Mouse (Mus musculus) liver, embryonic 16.5 days (tissue): ENCODE measurements around the gene Mif. TPM values are rescaled to one million over a fixed set of nuclear protein-coding genes. Genes with fewer than 3 reads are reported as not detected.
"Not testable (repeated sequence)": the region's sequence is repeated elsewhere in the genome, so short reads cannot be mapped to it uniquely, and the experiment has no call there.

Experiments
- ATAC-seq: fragments of 200-750 bp; cut with Nextera tagmentation; 2 replicates; pipeline ENCODE4 v1.8.0; 2017; ENCODE audit warnings: low read depth, mild to moderate bottlenecking, moderate number of reproducible peaks, moderate library complexity
- H3K27ac ChIP-seq: fragments of 300-500 bp; sonication (generic); 2 replicates; pipeline ENCODE4 v1.5.1; 2014; ENCODE audit warnings: mild to moderate bottlenecking, low read length
- H3K27me3 ChIP-seq: fragments of 300-500 bp; sonication (generic); 2 replicates; pipeline ENCODE4 v1.6.1; 2014; ENCODE audit warnings: low read depth, low read length, mixed read lengths; ENCODE audit not compliant: control insufficient read depth, insufficient read depth
- H3K36me3 ChIP-seq: fragments of 300-500 bp; sonication (generic); 2 replicates; pipeline ENCODE4 v1.6.1; 2014; ENCODE audit warnings: mild to moderate bottlenecking; ENCODE audit not compliant: control insufficient read depth, insufficient read depth
- H3K4me1 ChIP-seq: fragments of 300-500 bp; sonication (generic); 2 replicates; pipeline ENCODE4 v1.6.1; 2014; ENCODE audit warnings: low read depth, low read length, mixed read lengths; ENCODE audit not compliant: control insufficient read depth
- H3K4me2 ChIP-seq: fragments of 300-500 bp; sonication (generic); 2 replicates; pipeline ENCODE4 v1.6.1; 2014; ENCODE audit warnings: low read depth, low read length, mixed read lengths
- H3K4me3 ChIP-seq: fragments of 300-500 bp; sonication (generic); 2 replicates; pipeline ENCODE4 v1.5.1; 2014; ENCODE audit warnings: low read depth, mild to moderate bottlenecking, low read length
- H3K9ac ChIP-seq: fragments of 300-500 bp; sonication (generic); 2 replicates; pipeline ENCODE4 v1.6.1; 2014; ENCODE audit warnings: low read depth, low read length
- H3K9me3 ChIP-seq: fragments of 300-500 bp; sonication (generic); replicated peaks from 2 replicates; pipeline ENCODE4 v1.6.1; 2016; ENCODE audit warnings: low read length; ENCODE audit not compliant: control insufficient read depth
- WGBS: fragments of 180-500 bp; shearing (Covaris S2); extraction: QIAGEN DNeasy Blood & Tissue Kit; methylation state at CpG from one replicate; pipeline ENCODE4 v1.1.7; 2014; ENCODE audit not compliant: insufficient replicate concordance; 5-methylcytosine and 5-hydroxymethylcytosine counted together
- polyA plus RNA-seq: library from polyadenylated mRNA; unstranded; fragments of >200 nt; fragmentation: Nextera tagmentation; extraction: Ambion mirVana; gene quantifications from 2 replicates; pipeline ENCODE4 v1.2.1, GENCODE M21; 2015

Gene Mif
- polyA plus RNA-seq, 1 experiment from 2014 or later, result 964 TPM

GRCm38 (mm10) chr10:75851681-75852080 lies 8.4 kb downstream of the Mif start:
- H3K36me3 ChIP-seq, result no peaks in the 10 kb centered on the region
- no peak overlapping the region for H3K4me3 ChIP-seq
- 51% methylated on average over 3 of the region's 3 CpGs for WGBS
- H3K4me1 ChIP-seq, result no peaks in the 10 kb centered on the region
- H3K4me2 ChIP-seq, result no peak overlapping the region
- no peak for ATAC-seq
- no peaks in the 10 kb centered on the region for H3K27me3 ChIP-seq
- H3K9ac ChIP-seq, result no peak overlapping the region
- H3K9me3 ChIP-seq, result no peaks in the 10 kb centered on the region
- no peak overlapping the region for H3K27ac ChIP-seq

GRCm38 (mm10) chr10:75851076-75851475 lies 9.0 kb downstream of the Mif start:
- Histone ChIP-seq H3K27ac (no peak overlapping the region), H3K27me3 (no peaks in the 10 kb centered on the region), H3K4me3 (no peak overlapping the region), H3K36me3 (no peaks in the 10 kb centered on the region), H3K4me2 (no peak overlapping the region), H3K4me1 (peaks cover 5% of the 10 kb centered on the region), H3K9me3 (no peaks in the 10 kb centered on the region), H3K9ac (no peak overlapping the region)
- WGBS, result 22% methylated on average over 6 of the region's 6 CpGs
- ATAC-seq, result no peak

GRCm38 (mm10) chr10:75848382-75848781 lies 11.7 kb downstream of the Mif start:
- Histone ChIP-seq H3K9ac (no peak overlapping the region), H3K4me1 (peaks cover 24% of the 10 kb centered on the region), H3K4me3 (no peak overlapping the region), H3K4me2 (no peak overlapping the region), H3K27me3 (no peaks in the 10 kb centered on the region), H3K27ac (no peak overlapping the region), H3K36me3 (no peaks in the 10 kb centered on the region), H3K9me3 (no peaks in the 10 kb centered on the region)
- ATAC-seq, result no peak
- 36% methylated on average over 3 of the region's 3 CpGs for WGBS

- peak overlapping the region; percentile 77 for H3K27ac ChIP-seq
- WGBS, result 34% methylated on average over 6 of the region's 6 CpGs
- ATAC-seq, result peak; percentile 99
- peak overlapping the region; percentile 50 for H3K4me2 ChIP-seq
- H3K9ac ChIP-seq, result no peak overlapping the region
- H3K9me3 ChIP-seq, result no peaks in the 10 kb centered on the region
- H3K4me1 ChIP-seq, result peaks cover 24% of the 10 kb centered on the region
- no peaks in the 10 kb centered on the region for H3K36me3 ChIP-seq
- H3K4me3 ChIP-seq, result peak overlapping the region; percentile 7; the same call in 1 of the 2 replicates
- no peaks in the 10 kb centered on the region for H3K27me3 ChIP-seq
Measured at GRCm38 (mm10) chr10:75845306-75845930, 14.6 kb downstream of the Mif start.

- Histone ChIP-seq H3K27me3 (no peaks in the 10 kb centered on the region), H3K9me3 (no peaks in the 10 kb centered on the region), H3K4me2 (no peak overlapping the region), H3K4me3 (no peak overlapping the region), H3K36me3 (no peaks in the 10 kb centered on the region), H3K9ac (no peak overlapping the region), H3K4me1 (peaks cover 24% of the 10 kb centered on the region), H3K27ac (peak overlapping the region; percentile 77)
- ATAC-seq, result no peak
- 58% methylated on average over 1 of the region's 1 CpGs for WGBS
Measured at GRCm38 (mm10) chr10:75844800-75845199, 15.2 kb downstream of the Mif start.

- ATAC-seq, result not testable (repeated sequence)
- 63% methylated on average over 6 of the region's 6 CpGs for WGBS
Measured at GRCm38 (mm10) chr10:75843898-75844297, 16.1 kb downstream of the Mif start.

GRCm38 (mm10) chr10:75839092-75839491 lies 20.9 kb downstream of the Mif start:
- ATAC-seq, result no peak
- H3K4me1 ChIP-seq, result peaks cover 38% of the 10 kb centered on the region
- H3K36me3 ChIP-seq, result no peaks in the 10 kb centered on the region
- no peaks in the 10 kb centered on the region for H3K9me3 ChIP-seq
- H3K27me3 ChIP-seq, result peaks cover 6% of the 10 kb centered on the region
- no peak overlapping the region for H3K4me2 ChIP-seq
- H3K4me3 ChIP-seq, result no peak overlapping the region
- 73% methylated on average over 10 of the region's 10 CpGs for WGBS
- no peak overlapping the region for H3K27ac ChIP-seq
- no peak overlapping the region for H3K9ac ChIP-seq

More at GRCm38 (mm10) chr10:75843898-75844297, 16.1 kb downstream of the Mif start:
- H3K9ac ChIP-seq, H3K4me3 ChIP-seq, H3K4me2 ChIP-seq, H3K27ac ChIP-seq, H3K27me3 ChIP-seq, H3K9me3 ChIP-seq, H3K36me3 ChIP-seq: not testable (repeated sequence)
- peaks cover 24% of the 10 kb centered on the region for H3K4me1 ChIP-seq

- Histone ChIP-seq H3K27me3 (peaks cover 14% of the 10 kb centered on the region), H3K36me3 (no peaks in the 10 kb centered on the region), H3K4me1 (peaks cover 47% of the 10 kb centered on the region), H3K9me3 (no peaks in the 10 kb centered on the region), H3K4me3 (peak within 1 kb of the TSS; percentile 77), H3K9ac (peak within 1 kb of the TSS; percentile 85), H3K27ac (peak within 1 kb of the TSS; percentile 84), H3K4me2 (peak within 1 kb of the TSS; percentile 93)
- peak; percentile 88 for ATAC-seq
- WGBS, result 0% methylated on average over 21 of the region's 21 CpGs
Measured at GRCm38 (mm10) chr10:75837248-75837759, 22.7 kb downstream of the Mif start, which contains the start of gene Gstt2. TSS of gene Gstt2 (minus strand) at chr10:75837424.

GRCm38 (mm10) chr10:75835761-75836531 lies 24.1 kb downstream of the Mif start:
- Histone ChIP-seq H3K27me3 (peaks cover 14% of the 10 kb centered on the region), H3K9ac (peak overlapping the region; percentile 31; the same call in 1 of the 2 replicates), H3K4me1 (peaks cover 47% of the 10 kb centered on the region), H3K27ac (peak overlapping the region; percentile 84), H3K9me3 (no peaks in the 10 kb centered on the region), H3K36me3 (no peaks in the 10 kb centered on the region), H3K4me2 (peak overlapping the region; percentile 93), H3K4me3 (peak overlapping the region; percentile 63)
- 19% methylated on average over 8 of the region's 10 CpGs for WGBS
- ATAC-seq, result no peak
